Mouse (Mus musculus) myocyte (in vitro differentiated cells): ENCODE measurements at regions not wholly inside any gene's neighbourhood (a gene's known extent, or its start where the extent isn't known, plus 50 kb on each side); places are given as distances from the start of the nearest gene placed in this dataset.

Source experiments
- H3K27me3 ChIP-seq: one replicate; pipeline ENCODE4 v1.6.1; 2011; ENCODE audit not compliant: control insufficient read depth, insufficient read depth, insufficient read length
- H3K36me3 ChIP-seq: one replicate; pipeline ENCODE4 v1.6.1; 2011; ENCODE audit not compliant: control insufficient read depth, insufficient read depth
- H3K4me2 ChIP-seq: one replicate; pipeline ENCODE4 v1.6.1; 2011; ENCODE audit warnings: low read depth, control low read depth
- H3K4me3 ChIP-seq: one replicate; pipeline ENCODE4 v1.5.1; 2011; ENCODE audit warnings: mild to moderate bottlenecking, control low read depth, moderate library complexity
- H3K79me2 ChIP-seq: one replicate; pipeline ENCODE4 v1.6.1; 2011; ENCODE audit not compliant: control insufficient read depth, insufficient read depth
- H3ac ChIP-seq: one replicate; pipeline ENCODE4 v1.6.1; 2011; ENCODE audit not compliant: control insufficient read depth, insufficient read length
- CEBPB ChIP-seq: IDR thresholded peaks from 2 replicates; pipeline ENCODE4 v1.6.1; 2011; ENCODE audit warnings: mild to moderate bottlenecking, moderate library complexity; ENCODE audit not compliant: poor library complexity, insufficient read depth, severe bottlenecking
- E2F4 ChIP-seq: IDR thresholded peaks from one replicate; pipeline ENCODE4 v1.6.1; 2011; ENCODE audit warnings: mild to moderate bottlenecking, control low read depth, moderate library complexity; ENCODE audit not compliant: insufficient read depth
- MAX ChIP-seq: IDR thresholded peaks from one replicate; pipeline ENCODE4 v1.6.1; 2011; ENCODE audit warnings: low read depth, mild to moderate bottlenecking, control low read depth
- MYOD1 ChIP-seq, 3 experiments: IDR thresholded peaks; one replicate each; pipeline ENCODE4 v1.6.1; 2011; ENCODE audit warnings: control low read depth in 2 of 3, low read depth in 2 of 3, mild to moderate bottlenecking in 2 of 3, moderate library complexity in 1 of 3; ENCODE audit not compliant: insufficient read length in 2 of 3, control insufficient read depth in 1 of 3
- MYOG ChIP-seq, 3 experiments: IDR thresholded peaks; one replicate each; pipeline ENCODE4 v1.6.1; 2011; ENCODE audit warnings: control low read depth in 2 of 3, low read depth in 2 of 3, mild to moderate bottlenecking in 2 of 3; ENCODE audit not compliant: insufficient read length in 2 of 3, control insufficient read depth in 1 of 3, insufficient read depth in 1 of 3
- POLR2A ChIP-seq: IDR thresholded peaks from one replicate; pipeline ENCODE4 v1.6.1; 2011; ENCODE audit warnings: low read depth, mild to moderate bottlenecking, control low read depth, moderate library complexity; ENCODE audit not compliant: insufficient read length
- POLR2AphosphoS2 ChIP-seq: IDR thresholded peaks from one replicate; pipeline ENCODE4 v1.6.1; 2011; ENCODE audit warnings: low read depth, control low read depth; ENCODE audit not compliant: insufficient read length
- REST ChIP-seq: IDR thresholded peaks from one replicate; pipeline ENCODE4 v1.6.1; 2011; ENCODE audit warnings: mild to moderate bottlenecking, control low read depth, moderate library complexity; ENCODE audit not compliant: insufficient read depth, insufficient read length
- SRF ChIP-seq: IDR thresholded peaks from one replicate; pipeline ENCODE4 v1.6.1; 2011; ENCODE audit warnings: low read depth; ENCODE audit not compliant: control insufficient read depth, insufficient read length
- TCF12 ChIP-seq: IDR thresholded peaks from one replicate; pipeline ENCODE4 v1.6.1; 2011; ENCODE audit warnings: mild to moderate bottlenecking, control low read depth; ENCODE audit not compliant: poor library complexity, insufficient read depth, severe bottlenecking
- TCF3 ChIP-seq: IDR thresholded peaks from one replicate; pipeline ENCODE4 v1.6.1; 2011; ENCODE audit warnings: low read depth, control low read depth; ENCODE audit not compliant: insufficient read length
- USF1 ChIP-seq: IDR thresholded peaks from one replicate; pipeline ENCODE4 v1.6.1; 2011; ENCODE audit warnings: low read depth, mild to moderate bottlenecking, control low read depth, moderate library complexity

DNA sequence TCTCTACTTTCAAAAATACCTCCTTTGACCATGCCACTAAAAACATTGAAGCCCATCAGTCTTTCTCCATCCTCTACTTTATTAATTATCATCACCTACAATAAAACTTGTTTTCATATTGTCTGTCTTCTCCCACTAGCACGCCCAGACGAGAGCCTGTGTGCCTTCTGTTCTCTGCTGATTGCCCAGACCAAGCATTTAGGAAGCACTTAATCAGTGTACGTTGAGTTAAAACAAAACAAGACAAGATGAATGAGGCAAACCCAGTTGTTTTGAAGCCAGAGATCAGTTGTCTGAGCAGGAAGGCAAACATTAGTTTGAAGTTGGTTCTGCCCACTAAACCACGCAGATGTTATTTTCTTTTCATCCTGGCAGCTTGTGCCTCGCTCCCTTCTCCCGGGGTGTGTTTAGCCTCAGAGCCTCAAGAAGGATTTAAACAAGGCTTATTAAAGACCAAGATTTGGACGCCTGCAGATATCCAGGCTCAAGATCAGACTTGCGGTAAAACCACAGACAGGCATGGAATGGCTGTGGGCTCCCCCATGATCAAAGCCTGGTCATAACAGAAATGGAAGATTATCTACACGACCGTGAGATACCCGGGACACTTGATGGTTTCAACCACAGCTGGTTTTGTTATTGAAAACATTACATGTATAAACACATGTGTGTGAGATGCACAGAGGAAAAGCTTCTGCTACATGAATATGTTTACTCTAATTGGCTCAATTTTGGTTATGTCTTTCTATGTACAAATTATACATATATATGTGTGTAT lies 123.1 kb upstream of the Thbs1 start:
- peak overlapping the region; percentile 20 for H3K4me2 ChIP-seq
- H3ac ChIP-seq: no peak overlapping the region
- H3K27me3 ChIP-seq: no peaks in the 10 kb centered on the region
- TF ChIP-seq MYOG (IDR thresholded peaks at IDR 0.05; ENCODE audit: control insufficient read depth in 1 of 3, insufficient read depth in 1 of 3, insufficient read length in 2 of 3, low read depth in 2 of 3) (peak in 1 of 3 experiments; percentile 6), TCF12 (no peak), MYOD1 (IDR thresholded peaks at IDR 0.05; ENCODE audit: control insufficient read depth in 1 of 3, insufficient read length in 2 of 3, low read depth in 2 of 3) (peak in 1 of 3 experiments; percentile 5)
- no peaks in the 10 kb centered on the region for H3K79me2 ChIP-seq
- no peaks in the 10 kb centered on the region for H3K36me3 ChIP-seq
- no peak overlapping the region for H3K4me3 ChIP-seq

DNA sequence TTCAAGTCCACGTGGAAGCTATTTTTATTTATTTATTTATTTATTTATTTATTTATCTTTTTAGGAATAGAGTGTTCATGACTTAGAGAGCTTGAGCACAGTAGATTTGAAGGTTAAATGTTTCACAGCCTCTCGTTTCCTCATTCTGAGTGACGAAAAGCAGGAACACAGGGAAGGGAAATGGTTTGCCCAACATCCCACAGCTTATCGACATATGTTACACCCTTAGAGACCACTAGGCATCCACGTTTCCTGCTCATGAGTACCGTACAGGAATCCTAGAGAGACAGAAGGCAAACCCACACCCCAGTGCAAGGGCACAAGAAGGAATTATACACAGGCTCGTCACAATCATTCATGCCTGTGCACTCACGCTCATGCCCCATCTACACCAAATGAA lies 122.5 kb upstream of the Thbs1 start:
- Histone ChIP-seq H3K4me3 (no peak overlapping the region), H3K4me2 (no peak overlapping the region), H3K79me2 (no peaks in the 10 kb centered on the region), H3K27me3 (no peaks in the 10 kb centered on the region), H3ac (no peak overlapping the region), H3K36me3 (no peaks in the 10 kb centered on the region)
- no peak for TF ChIP-seq POLR2AphosphoS2
- no peak for TF ChIP-seq E2F4
- no peak for TF ChIP-seq SRF
- no peak for TF ChIP-seq USF1
- TF ChIP-seq REST: no peak
- no peak for TF ChIP-seq TCF3
- TF ChIP-seq MYOG (IDR thresholded peaks at IDR 0.05; ENCODE audit: control insufficient read depth in 1 of 3, insufficient read depth in 1 of 3, insufficient read length in 2 of 3, low read depth in 2 of 3): no peak
- TF ChIP-seq TCF12: no peak
- TF ChIP-seq MYOD1 (IDR thresholded peaks at IDR 0.05; ENCODE audit: control insufficient read depth in 1 of 3, insufficient read length in 2 of 3, low read depth in 2 of 3): no peak
- no peak for TF ChIP-seq POLR2A
- TF ChIP-seq CEBPB: no peak
- no peak for TF ChIP-seq MAX

DNA sequence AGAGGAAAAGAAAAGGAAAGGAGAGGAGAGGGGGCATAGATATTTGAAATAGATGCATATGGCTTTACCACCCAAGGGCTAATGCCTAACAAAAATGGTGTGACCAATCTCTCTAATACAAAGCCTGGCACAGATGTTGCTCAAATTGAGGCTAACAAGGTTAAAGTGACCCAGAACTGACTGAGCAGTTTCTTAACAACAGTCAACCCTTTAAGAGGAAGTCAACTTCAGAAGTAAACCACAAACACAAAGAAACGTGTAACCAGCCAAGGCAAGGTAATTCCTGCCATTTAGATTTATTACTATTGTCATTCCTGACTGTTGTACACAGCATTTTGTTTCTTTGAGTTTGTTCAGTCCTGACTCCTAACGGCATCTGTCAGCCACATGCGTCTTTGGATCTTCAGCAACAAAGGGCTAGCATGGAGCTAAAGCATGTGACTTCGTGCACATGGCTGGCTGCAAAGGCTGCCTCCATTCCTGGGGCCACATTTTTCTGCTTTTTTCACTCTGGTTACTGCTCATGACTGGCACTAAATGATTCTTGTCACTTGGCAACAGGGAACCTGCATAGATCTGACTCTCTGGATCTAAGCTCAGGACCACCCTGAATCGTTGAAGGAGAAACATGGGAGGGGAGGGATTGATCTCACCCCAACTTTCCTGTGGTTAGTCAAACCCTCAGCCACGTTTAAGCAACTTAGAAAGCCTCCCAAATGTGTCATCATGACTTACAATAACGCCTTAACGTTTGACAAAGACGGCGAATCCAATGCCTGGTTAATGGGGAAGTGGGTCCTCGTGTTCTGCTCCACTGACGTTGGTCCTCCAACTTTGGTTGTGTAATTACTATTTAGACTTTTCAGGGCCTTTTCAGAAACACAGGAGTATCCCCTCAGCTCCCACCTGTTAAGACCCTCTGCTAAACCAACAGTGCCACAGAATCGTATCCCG lies 115.3 kb upstream of the Thbs1 start:
- H3K27me3 ChIP-seq: no peaks in the 10 kb centered on the region
- H3ac ChIP-seq: no peak overlapping the region
- H3K4me3 ChIP-seq: no peak overlapping the region
- H3K36me3 ChIP-seq: no peaks in the 10 kb centered on the region
- no peaks in the 10 kb centered on the region for H3K79me2 ChIP-seq
- TF ChIP-seq POLR2AphosphoS2 (no peak), MYOD1 (IDR thresholded peaks at IDR 0.05; ENCODE audit: control insufficient read depth in 1 of 3, insufficient read length in 2 of 3, low read depth in 2 of 3) (no peak), CEBPB (no peak), MAX (no peak), MYOG (IDR thresholded peaks at IDR 0.05; ENCODE audit: control insufficient read depth in 1 of 3, insufficient read depth in 1 of 3, insufficient read length in 2 of 3, low read depth in 2 of 3) (no peak), SRF (no peak), E2F4 (no peak), TCF12 (no peak), TCF3 (no peak)
- no peak overlapping the region for H3K4me2 ChIP-seq

DNA sequence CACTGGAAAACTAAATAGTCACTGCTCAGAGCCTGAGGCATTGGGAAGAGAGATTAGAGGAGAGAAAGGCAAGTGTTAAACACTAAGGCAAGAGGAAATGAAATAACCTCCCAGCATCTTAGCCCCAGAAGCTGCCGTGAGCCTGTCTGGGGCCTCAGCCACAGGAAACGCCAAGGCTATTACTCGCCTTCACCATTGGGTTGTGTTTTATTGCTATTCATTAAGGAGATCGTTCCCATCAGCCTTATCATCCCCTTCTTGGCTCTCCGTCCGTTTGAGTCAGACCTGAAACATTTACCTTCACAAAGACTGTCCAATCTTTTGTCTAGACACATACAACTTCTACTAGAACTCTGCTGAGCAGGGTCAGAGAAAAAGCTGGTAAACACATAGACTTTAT lies 112.0 kb upstream of the Thbs1 start:
- peak overlapping the region; percentile 13 for H3K4me2 ChIP-seq
- no peaks in the 10 kb centered on the region for H3K79me2 ChIP-seq
- no peaks in the 10 kb centered on the region for H3K36me3 ChIP-seq
- TF ChIP-seq TCF3: no peak
- TF ChIP-seq CEBPB: no peak
- no peak for TF ChIP-seq POLR2A
- no peak for TF ChIP-seq REST
- H3ac ChIP-seq: no peak overlapping the region
- H3K4me3 ChIP-seq: no peak overlapping the region
- no peaks in the 10 kb centered on the region for H3K27me3 ChIP-seq

DNA sequence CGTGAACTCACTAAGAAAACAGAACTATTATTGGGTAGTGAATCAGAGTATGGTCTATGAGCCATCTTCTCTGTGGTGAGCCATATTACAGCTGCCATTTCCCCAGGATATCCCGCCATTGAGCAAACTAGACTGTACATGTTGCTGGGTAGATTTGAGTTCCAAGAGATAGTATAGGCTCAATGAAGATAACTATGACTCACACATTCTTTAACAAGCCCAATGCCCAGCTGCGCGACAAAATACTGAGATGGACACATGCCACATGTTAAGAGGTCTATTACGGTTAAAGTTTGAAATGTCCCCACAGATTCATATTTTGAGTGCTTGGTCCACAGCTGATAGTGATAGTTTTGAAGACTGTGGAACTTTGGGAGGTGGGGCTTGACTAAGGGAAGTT lies 107.5 kb upstream of the Thbs1 start:
- Histone ChIP-seq H3K79me2 (no peaks in the 10 kb centered on the region), H3K4me2 (peak overlapping the region; percentile 8)

More for the DNA sequence above, 107.5 kb upstream of the Thbs1 start:
- no peak overlapping the region for H3K4me3 ChIP-seq
- no peaks in the 10 kb centered on the region for H3K36me3 ChIP-seq
- no peaks in the 10 kb centered on the region for H3K27me3 ChIP-seq
- H3ac ChIP-seq: no peak overlapping the region
- peak in 2 of 3 experiments; percentile 30 to 35 for TF ChIP-seq MYOD1 (IDR thresholded peaks at IDR 0.05; ENCODE audit: control insufficient read depth in 1 of 3, insufficient read length in 2 of 3, low read depth in 2 of 3)
- TF ChIP-seq MYOG (IDR thresholded peaks at IDR 0.05; ENCODE audit: control insufficient read depth in 1 of 3, insufficient read depth in 1 of 3, insufficient read length in 2 of 3, low read depth in 2 of 3): no peak
- no peak for TF ChIP-seq POLR2A
- TF ChIP-seq TCF12: no peak
- TF ChIP-seq USF1: no peak
- TF ChIP-seq SRF: no peak
- no peak for TF ChIP-seq POLR2AphosphoS2
- no peak for TF ChIP-seq REST
- TF ChIP-seq E2F4: no peak
- TF ChIP-seq TCF3: no peak
- TF ChIP-seq MAX: no peak
- TF ChIP-seq CEBPB: peak; percentile 55; the same call in 1 of the 2 replicates
